Mouse (Mus musculus) gastrocnemius, postnatal 4 days (tissue): ENCODE results near the gene Cnga2. TPM values are rescaled to one million over a fixed set of nuclear protein-coding genes. Genes with fewer than 3 reads are reported as not detected.
"Not testable (repeated sequence)": the region's sequence is repeated elsewhere in the genome, so short reads cannot be mapped to it uniquely, and the experiment has no call there.

Experiments used
- DNase-seq, 2 experiments: peaks; one replicate each; pipeline ENCODE4 v3.0.0; 2021 to 2022; ENCODE audit warnings: low spot score in 2 of 2, mixed read lengths in 2 of 2
- long read RNA-seq, 2 experiments: library from polyadenylated mRNA; stranded (forward); transcript quantifications; one replicate each; pipeline ENCODE4 v2.0.0; 2021
- total RNA-seq, 2 experiments: library from RNA; stranded (reverse); gene quantifications; 2 replicates each; pipeline ENCODE4 v1.2.3; 2021

The Cnga2 gene
- under 1 TPM; 0.26 to 0.42 TPM for total RNA-seq
- long read RNA-seq, experiment 1: 0 reads
- long read RNA-seq, experiment 2: 0 reads

GRCm38 (mm10) chrX:71991549-71991948 lies at the start of gene Cnga2:
Gene Cnga2 (plus strand): TSS chrX:71991849.
- no peak for DNase-seq

GRCm38 (mm10) chrX:71946631-71947030 lies 45.0 kb upstream of the Cnga2 start:
- peak in 1 of 2 experiments; percentile 34 for DNase-seq

GRCm38 (mm10) chrX:71958366-71958765 lies 33.3 kb upstream of the Cnga2 start:
- no peak for DNase-seq

GRCm38 (mm10) chrX:71962073-71963051 lies 29.3 kb upstream of the Cnga2 start, which contains the start of gene Prrg3:
Gene Prrg3 (plus strand): TSS chrX:71962624.
- DNase-seq: peak; percentile 62 to 74

DNA sequence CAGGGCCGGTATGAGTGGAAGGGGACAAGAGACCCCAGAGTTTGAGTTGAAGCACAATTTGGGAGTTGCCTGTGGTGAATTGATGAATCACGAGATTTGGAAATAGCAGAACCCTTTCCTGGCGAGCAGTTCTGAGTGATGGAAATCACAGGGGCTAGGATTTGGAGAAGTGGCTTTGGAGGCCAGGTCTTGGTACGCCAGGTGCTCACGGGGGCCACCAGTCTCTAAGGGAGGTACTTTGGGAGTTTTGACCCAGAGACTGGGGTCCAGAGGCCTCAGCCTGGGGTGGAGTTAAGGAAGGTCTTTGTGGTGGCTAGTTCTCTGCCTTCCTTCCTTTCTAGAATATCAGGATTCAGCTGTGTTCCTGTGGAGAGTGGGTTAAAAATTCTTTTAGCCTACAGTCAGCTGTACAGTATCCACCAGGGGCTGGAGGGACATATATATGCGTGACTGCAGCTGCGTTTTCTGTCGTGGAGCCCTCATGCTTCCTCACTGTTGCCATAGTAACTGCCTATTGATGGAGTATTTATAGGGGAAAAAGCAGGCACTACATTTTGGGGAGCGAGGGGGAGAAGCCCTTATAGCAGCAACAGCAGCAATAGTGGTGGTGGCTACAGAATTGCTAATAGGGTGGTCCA lies 28.3 kb upstream of the Cnga2 start:
- no peak for DNase-seq

DNA sequence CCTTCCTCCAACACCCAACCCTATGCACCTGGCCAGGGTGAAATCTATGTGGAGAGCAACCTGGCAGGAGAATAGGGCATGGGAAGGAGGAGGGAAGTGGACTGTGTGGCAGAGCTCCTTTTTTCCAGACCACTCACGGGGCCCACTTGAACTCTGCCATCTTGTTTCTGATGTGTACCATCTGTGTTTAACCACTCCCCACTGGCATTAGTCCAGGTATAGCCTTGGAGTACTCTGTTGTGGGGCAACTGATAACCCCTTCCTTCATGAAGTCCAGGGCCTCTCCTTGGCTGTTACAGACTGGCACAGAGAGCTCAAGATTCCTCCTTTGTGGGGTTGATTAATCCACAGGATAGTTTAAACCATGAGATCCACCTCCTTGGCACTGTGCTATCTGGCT lies 23.4 kb upstream of the Cnga2 start:
- no peak for DNase-seq

GRCm38 (mm10) chrX:71968816-71969215 lies 22.8 kb upstream of the Cnga2 start:
- DNase-seq: no peak

DNA sequence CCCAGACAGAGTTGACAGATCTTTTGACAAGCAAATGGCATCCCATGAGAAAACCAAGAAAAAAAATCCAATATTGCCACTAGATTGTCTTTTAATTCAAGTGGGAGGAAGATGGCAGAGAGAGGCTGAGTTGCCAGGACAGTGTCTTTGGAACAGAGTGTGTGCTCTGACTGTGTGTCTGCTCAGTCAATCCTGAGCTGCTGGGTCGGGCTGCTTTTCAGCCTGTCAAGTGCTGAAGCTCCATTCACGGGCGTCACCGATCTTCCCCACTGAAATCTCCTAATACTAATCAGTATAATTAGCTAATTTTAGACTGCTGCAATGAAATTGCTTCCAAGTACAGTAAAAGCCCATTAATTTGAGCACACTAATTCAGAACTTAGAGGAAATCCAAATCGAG lies 20.3 kb upstream of the Cnga2 start:
- no peak for DNase-seq

DNA sequence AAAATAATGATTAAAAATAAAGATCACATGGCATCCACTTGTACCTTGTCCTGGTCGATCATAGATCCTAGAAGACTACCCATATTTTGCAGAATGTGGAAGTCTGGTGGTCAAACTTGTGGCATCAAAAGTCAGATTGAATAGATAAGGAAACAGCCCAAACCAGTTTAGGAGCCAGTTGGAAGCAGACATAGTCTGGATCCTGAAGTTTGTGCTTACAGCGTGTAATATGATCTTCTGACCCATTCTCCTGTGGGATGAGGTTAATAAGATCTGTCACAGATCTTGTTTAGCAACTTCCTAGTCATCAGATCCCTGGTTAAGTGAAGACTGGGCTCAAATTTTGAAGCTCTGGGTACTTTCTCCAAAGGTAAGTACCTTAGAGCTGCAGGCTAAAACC lies 19.0 kb upstream of the Cnga2 start, which contains the start of gene Fate1:
TSS of gene Fate1 (plus strand) at position 301 of the 400 bp plus-strand sequence.
- no peak for DNase-seq

DNA sequence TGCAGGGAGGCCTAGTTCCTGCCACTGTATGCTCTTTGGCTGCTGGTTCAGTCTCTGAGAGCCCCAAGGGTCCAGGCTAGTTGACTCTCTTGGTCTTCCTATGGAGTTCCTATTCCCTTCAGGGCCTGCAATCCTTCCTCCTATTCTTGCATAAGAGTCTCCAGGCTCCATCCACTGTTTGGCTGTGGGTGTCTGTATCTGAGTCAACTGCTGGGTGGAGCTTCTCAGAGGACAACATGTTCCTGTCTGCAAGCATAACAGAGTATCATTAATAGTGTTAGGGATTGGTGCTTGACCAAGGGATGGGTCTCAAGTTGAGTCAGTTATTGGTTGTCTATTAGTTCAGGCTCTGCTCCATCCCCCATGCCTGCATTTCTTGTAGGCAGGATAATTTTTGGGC lies 14.0 kb upstream of the Cnga2 start:
- DNase-seq: not testable (repeated sequence)

DNA sequence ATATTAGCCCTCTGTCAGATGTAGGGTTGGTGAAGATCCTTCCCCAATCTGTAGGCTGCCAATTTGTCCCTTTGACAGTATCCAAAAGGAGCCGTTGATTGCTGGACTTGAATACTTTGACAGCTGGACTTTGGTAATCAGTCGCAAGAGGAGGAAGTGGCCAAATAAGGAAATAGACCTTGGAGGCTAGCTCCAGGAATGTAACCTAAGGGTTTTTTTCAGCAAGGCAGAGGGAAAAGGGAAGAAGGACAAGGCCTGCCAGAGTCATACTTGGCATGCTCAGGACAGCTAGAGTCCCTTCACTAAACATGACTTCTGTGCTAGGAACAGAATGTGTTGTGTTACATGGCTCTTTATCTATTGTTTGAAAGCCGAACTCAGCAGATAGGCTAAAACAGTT lies 11.2 kb upstream of the Cnga2 start:
- no peak for DNase-seq

DNA sequence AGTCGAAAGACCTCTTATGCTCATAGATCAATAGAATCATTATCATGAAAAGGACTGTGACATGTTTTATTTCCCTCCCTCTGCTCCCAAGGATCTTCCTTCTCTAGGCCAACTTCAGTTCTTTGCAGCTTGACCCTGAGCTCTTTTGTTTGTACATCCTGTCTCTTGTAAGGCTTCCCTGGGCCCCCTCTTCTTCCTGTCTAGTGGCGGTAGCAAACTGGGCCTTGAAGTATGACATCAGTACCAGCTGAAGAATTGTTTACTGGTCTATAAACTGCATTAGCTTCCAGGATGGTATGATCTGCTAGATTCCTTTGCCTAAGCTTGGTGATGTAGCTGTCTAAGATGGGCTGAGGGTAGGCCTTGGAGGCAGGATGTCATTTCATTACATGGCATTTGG lies 10.3 kb upstream of the Cnga2 start:
- DNase-seq: no peak

GRCm38 (mm10) chrX:71983205-71983604 lies 8.4 kb upstream of the Cnga2 start:
- DNase-seq: no peak

- peak in 1 of 2 experiments; percentile 12 for DNase-seq
These were observed 7.9 kb upstream of the Cnga2 start for GRCm38 (mm10) chrX:71983775-71984174.

DNA sequence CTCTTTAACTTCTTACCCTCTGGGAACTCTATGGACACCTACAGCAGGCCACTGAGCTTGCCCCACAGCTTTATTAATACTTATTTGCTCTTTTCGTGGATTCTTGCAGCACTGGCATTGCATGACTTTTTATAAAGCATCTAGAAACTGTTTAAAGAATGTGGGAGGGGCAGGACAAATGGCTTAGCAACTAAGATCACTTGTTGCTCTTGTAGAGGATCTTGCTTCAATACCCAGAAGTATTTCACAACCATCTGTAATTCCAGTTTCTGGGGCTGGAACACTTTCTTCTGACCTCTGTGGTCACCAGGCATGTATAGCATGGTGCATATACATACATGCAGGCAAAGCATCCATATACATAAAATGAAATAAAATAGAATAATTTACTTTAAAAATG lies 4.3 kb downstream of the Cnga2 start:
- no peak for DNase-seq

DNA sequence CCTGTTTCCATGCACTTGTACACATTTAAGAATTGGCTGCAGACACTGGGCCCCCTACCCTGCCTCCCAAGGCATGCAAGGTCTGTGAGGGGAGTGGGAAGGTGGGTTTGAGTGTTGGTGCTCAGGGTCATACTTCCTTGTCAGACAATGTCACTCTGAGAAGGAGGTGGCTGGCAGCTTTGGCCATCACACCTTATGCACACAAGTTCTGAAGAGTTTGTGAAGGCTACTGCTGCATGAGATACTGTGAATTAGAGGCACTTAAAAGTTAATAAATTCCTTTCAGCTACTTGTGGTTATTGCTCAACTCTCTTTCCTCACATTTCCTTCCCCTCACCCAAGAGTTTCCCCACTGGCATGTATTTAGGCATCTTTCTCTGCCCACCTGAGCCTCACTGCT lies 18.3 kb downstream of the Cnga2 start:
- no peak for DNase-seq

DNA sequence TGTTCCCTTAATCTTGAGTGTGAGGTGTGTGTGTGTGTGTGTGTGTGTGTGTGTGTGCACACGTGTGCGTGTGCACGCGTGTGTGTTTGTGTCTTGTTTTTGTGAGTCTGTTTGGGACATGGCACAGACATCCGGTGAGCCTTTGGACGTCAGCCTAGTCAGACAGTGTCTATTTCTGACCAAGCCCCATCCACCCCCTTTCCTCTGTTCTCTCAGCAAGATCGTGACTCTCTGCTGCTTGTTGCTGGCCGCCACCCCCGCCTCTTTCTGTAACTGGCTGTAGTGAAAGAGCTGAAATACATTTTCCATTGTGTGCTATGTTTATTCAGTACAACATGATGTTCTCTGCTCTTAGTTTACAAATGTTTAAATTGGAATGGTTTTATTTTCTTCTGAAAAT lies 20.6 kb downstream of the Cnga2 start:
- DNase-seq: peak in 1 of 2 experiments; percentile 12

DNA sequence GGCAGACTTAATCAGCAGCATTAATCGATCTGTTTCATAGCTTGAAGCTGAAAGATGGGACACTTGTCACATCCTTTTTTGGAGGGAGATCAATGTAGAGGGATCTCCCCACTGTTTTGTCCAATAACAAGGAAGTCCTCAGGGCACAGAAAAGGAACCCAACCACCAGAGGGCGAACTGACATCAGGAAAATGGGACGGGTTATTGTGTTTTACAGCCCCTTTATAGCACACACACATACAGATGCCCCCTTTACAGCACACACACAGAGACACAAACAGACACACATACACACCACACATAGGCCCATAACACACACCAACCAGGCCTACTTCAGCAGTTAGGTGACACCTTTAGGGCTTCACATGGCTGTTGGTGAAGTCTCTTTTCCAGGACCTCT lies 21.2 kb downstream of the Cnga2 start:
- peak in 1 of 2 experiments; percentile 16 for DNase-seq

GRCm38 (mm10) chrX:72022241-72022640 lies 30.6 kb downstream of the Cnga2 start:
- DNase-seq: no peak

DNA sequence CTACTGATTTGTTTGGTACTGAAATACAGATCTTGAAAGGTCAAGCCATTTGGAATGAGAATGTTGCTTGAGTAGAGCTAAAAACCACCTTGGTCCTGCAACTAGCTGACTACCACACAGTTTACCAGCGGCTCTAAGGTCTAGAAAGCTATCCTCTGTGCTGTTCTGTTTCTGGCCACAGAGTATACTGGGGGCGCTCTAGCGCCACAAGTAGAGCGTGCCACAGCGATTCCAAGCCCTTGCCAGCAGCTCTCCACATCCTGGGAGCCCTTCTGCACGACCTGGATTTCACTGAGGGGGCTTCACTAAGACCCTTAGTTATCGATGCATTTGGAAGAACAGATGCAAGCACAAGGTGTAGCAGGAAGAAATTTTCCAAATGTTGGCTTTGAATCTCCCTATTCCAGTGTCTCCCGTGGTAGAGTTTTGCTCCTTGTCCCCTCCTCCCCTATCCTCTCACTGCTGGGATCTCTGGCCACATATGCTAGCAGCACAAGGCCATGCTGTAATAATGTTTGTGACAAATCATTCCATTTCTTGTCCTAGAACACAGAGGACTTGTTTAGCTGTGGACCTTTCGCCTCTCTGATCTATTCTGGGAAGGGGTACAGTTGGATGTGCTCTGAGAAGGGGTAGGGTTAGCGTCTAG lies 31.2 kb downstream of the Cnga2 start:
- DNase-seq: peak in 1 of 2 experiments; percentile 22

DNA sequence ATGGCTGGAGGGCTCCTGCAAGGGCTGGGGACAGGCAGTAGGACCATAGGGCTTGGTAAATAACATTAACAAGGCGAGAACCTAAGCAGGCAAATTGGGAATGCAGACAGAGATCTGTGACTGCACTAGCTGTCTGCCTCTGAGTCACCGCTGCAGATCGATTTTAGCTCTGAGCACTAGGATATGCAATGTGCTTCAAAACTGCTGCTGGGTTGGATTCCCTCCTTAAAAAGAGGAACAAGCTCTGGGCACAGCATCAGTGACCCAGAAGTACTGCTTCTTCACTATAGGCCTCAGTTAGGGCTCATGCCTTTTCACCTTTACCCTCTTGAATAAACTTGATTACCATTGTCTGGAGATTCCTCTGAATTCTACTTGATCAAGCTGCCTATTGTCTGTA lies 31.9 kb downstream of the Cnga2 start:
- DNase-seq: no peak

- DNase-seq: peak; percentile 31 to 64
These were observed 52.4 kb downstream of the Cnga2 start for GRCm38 (mm10) chrX:72044056-72044455.
